Mouse (Mus musculus): ENCODE data around the gene Epn1. TPM values are rescaled to one million over a fixed set of nuclear protein-coding genes. Genes with fewer than 3 reads are reported as not detected.

The Epn1 gene
- polyA plus RNA-seq, 1 experiment from 2014 or later, result 38.0 TPM

DNA sequence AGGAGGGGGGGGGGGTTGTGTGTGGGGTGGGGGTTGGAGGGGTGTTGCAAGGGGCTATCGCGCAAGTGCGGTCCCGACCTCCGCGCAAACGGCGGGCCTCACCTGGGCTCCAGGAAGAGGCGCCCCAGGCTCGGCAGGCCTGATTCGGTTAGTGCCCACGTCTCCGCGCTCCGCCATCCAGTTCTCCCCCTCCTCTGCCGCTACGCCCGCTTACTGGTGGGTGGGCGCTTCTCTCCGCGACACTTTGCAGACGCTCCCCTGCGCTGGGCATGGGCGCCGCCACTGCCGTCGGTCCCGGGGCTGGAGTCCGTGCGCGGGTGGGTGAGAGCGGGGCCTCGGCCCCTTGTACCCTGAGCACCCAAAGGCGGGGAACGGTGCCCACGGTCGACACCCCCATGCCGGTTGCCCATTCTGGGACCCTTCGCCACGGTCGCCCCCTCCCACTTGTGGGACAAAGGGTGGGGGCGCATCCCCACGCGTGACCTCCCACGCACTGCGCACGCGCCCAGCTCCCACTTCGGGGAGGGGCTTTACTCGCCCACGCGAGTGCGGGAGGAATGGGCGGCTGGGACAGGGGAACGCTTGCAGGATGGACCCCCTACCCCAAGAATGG, 23.3 kb upstream of the Epn1 start:
- Histone ChIP-seq H3K4me1 (ENCODE audit: insufficient read depth) (peaks cover 25% of the 10 kb centered on the region), H3K27ac (ENCODE audit: low read depth) (no peak overlapping the region), H3K4me2 (ENCODE audit: low read depth, low read length) (peak overlapping the region; percentile 27; the same call in 1 of the 2 replicates), H3K4me3 (ENCODE audit: low read depth, low read length) (no peak overlapping the region; the same call in 1 of the 2 replicates), H3K36me3 (replicated peaks; ENCODE audit: insufficient read depth, low read length) (no peaks in the 10 kb centered on the region), H3K9me3 (ENCODE audit: low read length) (no peaks in the 10 kb centered on the region), H3K27me3 (ENCODE audit: insufficient read depth, low read length) (peaks cover 60% of the 10 kb centered on the region), H3K9ac (replicated peaks) (no peak overlapping the region)
- TF ChIP-seq EP300 (IDR thresholded peaks at IDR 0.05; ENCODE audit: low read depth) (no peak), CTCF (IDR thresholded peaks at IDR 0.05; ENCODE audit: low read depth) (no peak)
- no peak for DNase-seq
- no peak for ATAC-seq
- WGBS (ENCODE audit: insufficient replicate concordance), result 5% methylated on average over 48 of the region's 55 CpGs

DNA sequence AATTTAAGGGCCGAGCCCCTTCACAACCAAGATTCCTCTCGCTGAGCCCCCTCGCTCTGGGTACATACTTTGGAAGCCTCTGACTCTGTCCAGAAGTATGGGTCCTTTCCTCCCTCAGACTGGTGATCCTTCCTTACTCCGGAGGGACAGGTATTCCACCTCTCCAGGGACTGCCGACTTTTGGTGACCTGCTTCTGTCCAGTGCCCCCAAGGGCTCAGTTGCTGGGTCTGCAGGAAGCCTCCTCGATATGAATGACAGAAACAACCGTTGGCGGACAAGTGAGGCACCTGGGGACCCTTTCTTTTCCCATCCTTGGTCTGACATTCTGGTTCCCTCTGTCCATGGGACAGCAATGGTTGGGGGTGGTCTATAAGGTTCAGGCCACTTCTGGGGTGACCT, 22.7 kb upstream of the Epn1 start:
- 37% methylated on average over 8 of the region's 8 CpGs for WGBS (ENCODE audit: insufficient replicate concordance)
- Histone ChIP-seq H3K27me3 (ENCODE audit: insufficient read depth, low read length) (peaks cover 54% of the 10 kb centered on the region), H3K4me2 (ENCODE audit: low read depth, low read length) (no peak overlapping the region), H3K4me1 (ENCODE audit: insufficient read depth) (peaks cover 23% of the 10 kb centered on the region), H3K4me3 (ENCODE audit: low read depth, low read length) (no peak overlapping the region), H3K36me3 (replicated peaks; ENCODE audit: insufficient read depth, low read length) (no peaks in the 10 kb centered on the region), H3K27ac (ENCODE audit: low read depth) (no peak overlapping the region), H3K9me3 (ENCODE audit: low read length) (no peaks in the 10 kb centered on the region), H3K9ac (replicated peaks) (no peak overlapping the region)
- no peak for TF ChIP-seq EP300 (IDR thresholded peaks at IDR 0.05; ENCODE audit: low read depth)
- no peak for TF ChIP-seq CTCF (IDR thresholded peaks at IDR 0.05; ENCODE audit: low read depth)
- ATAC-seq, result no peak
- DNase-seq, result no peak

DNA sequence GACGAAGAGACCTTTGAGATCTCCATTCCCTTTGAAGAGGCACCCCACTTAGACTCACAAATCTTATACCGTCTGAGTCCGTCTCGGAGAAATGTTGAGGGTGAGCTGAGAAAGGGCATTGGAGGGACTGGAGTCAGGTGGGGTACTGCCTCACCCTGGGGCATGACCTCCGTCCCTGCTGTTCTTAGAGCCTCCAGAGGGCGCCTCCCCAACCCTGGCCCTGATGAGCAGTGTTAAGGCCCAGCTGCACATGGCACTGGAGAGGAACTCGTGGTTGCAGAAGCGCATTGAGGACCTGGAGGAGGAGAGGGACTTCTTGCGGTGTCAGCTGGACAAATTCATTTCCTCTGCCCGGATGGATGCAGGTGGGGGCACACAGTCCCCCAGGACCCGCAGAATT, 22.2 kb upstream of the Epn1 start:
- H3K36me3 ChIP-seq (replicated peaks; ENCODE audit: insufficient read depth, low read length), result no peaks in the 10 kb centered on the region
- H3K4me1 ChIP-seq (ENCODE audit: insufficient read depth), result peaks cover 20% of the 10 kb centered on the region
- peaks cover 50% of the 10 kb centered on the region for H3K27me3 ChIP-seq (ENCODE audit: insufficient read depth, low read length)
- ATAC-seq, result no peak
- TF ChIP-seq CTCF (IDR thresholded peaks at IDR 0.05; ENCODE audit: low read depth) (peak; percentile 55), EP300 (IDR thresholded peaks at IDR 0.05; ENCODE audit: low read depth) (no peak)
- no peaks in the 10 kb centered on the region for H3K9me3 ChIP-seq (ENCODE audit: low read length)
- no peak overlapping the region for H3K4me2 ChIP-seq (ENCODE audit: low read depth, low read length)
- WGBS (ENCODE audit: insufficient replicate concordance), result 29% methylated on average over 11 of the region's 11 CpGs
- peak; percentile 39 for DNase-seq
- no peak overlapping the region for H3K4me3 ChIP-seq (ENCODE audit: low read depth, low read length)
- H3K27ac ChIP-seq (ENCODE audit: low read depth), result no peak overlapping the region
- H3K9ac ChIP-seq (replicated peaks), result no peak overlapping the region

DNA sequence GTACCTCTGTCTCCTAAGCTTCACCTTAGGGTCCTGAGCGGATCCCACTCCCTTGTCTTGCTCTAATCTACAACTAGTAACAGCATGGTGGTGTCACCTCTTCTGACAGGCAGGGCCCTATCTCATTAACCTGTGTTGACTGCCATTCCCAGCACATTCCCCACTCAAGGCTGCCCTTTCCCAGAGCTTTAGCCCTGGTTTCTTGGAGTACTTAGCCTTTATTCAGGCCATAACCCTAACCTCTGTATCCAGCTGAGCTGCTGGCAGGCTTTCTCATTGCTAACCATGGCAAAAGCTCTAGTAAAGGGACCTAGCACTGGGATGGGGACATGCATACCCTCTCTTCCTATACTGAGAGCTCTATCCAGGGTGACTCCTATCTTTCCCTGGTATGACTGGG, 21.4 kb upstream of the Epn1 start:
- TF ChIP-seq CTCF (IDR thresholded peaks at IDR 0.05; ENCODE audit: low read depth), result no peak
- TF ChIP-seq EP300 (IDR thresholded peaks at IDR 0.05; ENCODE audit: low read depth), result no peak
- no peak for ATAC-seq
- DNase-seq, result no peak
- Histone ChIP-seq H3K9ac (replicated peaks) (no peak overlapping the region), H3K4me1 (ENCODE audit: insufficient read depth) (peaks cover 16% of the 10 kb centered on the region), H3K36me3 (replicated peaks; ENCODE audit: insufficient read depth, low read length) (no peaks in the 10 kb centered on the region), H3K9me3 (ENCODE audit: low read length) (no peaks in the 10 kb centered on the region), H3K27me3 (ENCODE audit: insufficient read depth, low read length) (peaks cover 42% of the 10 kb centered on the region), H3K4me2 (ENCODE audit: low read depth, low read length) (no peak overlapping the region), H3K27ac (ENCODE audit: low read depth) (no peak overlapping the region), H3K4me3 (ENCODE audit: low read depth, low read length) (no peak overlapping the region)
- 83% methylated on average over 1 of the region's 1 CpGs for WGBS (ENCODE audit: insufficient replicate concordance)

DNA sequence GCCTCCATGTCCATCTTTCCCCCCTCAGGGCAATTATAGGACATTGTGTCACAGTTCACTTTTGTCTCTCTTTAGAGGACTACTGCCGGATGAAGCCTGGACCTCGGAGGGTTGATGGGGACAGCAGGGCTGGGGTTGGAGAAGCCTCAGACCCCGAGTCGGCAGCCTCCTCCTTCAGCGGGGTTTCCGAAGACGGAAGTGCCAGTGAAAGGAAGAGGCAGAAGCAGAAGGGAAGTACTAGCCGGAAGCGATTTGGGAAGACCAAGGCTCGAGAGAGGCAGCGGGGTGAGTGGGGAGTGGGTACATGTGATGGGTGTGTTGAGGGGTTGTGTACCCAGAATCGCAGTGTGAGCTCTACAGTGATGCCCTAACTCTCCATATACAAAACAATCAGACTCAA, 20.6 kb upstream of the Epn1 start:
- TF ChIP-seq CTCF (IDR thresholded peaks at IDR 0.05; ENCODE audit: low read depth), result no peak
- H3K27me3 ChIP-seq (ENCODE audit: insufficient read depth, low read length), result peaks cover 34% of the 10 kb centered on the region
- no peak overlapping the region for H3K27ac ChIP-seq (ENCODE audit: low read depth)
- ATAC-seq (no peak), DNase-seq (no peak)
- no peaks in the 10 kb centered on the region for H3K9me3 ChIP-seq (ENCODE audit: low read length)
- 89% methylated on average over 12 of the region's 12 CpGs for WGBS (ENCODE audit: insufficient replicate concordance)
- H3K36me3 ChIP-seq (replicated peaks; ENCODE audit: insufficient read depth, low read length), result no peaks in the 10 kb centered on the region
- no peak overlapping the region for H3K9ac ChIP-seq (replicated peaks)
- H3K4me1 ChIP-seq (ENCODE audit: insufficient read depth), result peaks cover 23% of the 10 kb centered on the region
- H3K4me3 ChIP-seq (ENCODE audit: low read depth, low read length), result no peak overlapping the region
- peak overlapping the region; percentile 98; the same call in 1 of the 2 replicates for H3K4me2 ChIP-seq (ENCODE audit: low read depth, low read length)

DNA sequence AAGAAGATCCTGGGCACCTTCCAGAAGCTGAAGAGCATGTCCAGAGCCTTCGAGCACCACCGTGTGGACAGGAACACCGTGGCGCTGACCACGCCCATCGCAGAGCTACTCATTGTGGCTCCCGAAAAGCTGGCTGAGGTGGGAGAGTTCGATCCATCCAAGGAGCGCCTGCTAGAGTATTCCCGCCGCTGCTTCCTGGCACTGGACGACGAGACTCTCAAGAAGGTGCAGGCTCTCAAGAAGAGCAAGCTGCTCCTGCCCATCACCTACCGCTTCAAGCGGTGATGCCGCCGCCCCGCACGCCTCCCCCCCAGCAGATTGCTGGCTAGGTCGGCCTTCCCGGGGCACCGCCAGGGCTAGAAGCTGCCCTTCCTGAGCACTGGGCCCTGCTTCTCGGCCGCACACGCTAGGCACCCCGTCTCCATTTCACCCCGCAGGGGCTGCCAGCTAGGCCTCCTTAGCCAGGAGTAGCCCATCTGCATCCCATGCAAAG, 19.8 kb upstream of the Epn1 start:
- ATAC-seq (no peak), DNase-seq (peak; percentile 83)
- Histone ChIP-seq H3K27me3 (ENCODE audit: insufficient read depth, low read length) (peaks cover 25% of the 10 kb centered on the region), H3K36me3 (replicated peaks; ENCODE audit: insufficient read depth, low read length) (no peaks in the 10 kb centered on the region), H3K4me1 (ENCODE audit: insufficient read depth) (peaks cover 27% of the 10 kb centered on the region), H3K27ac (ENCODE audit: low read depth) (peak overlapping the region; percentile 100), H3K4me2 (ENCODE audit: low read depth, low read length) (peak overlapping the region; percentile 98), H3K9ac (replicated peaks) (peak overlapping the region; percentile 99), H3K4me3 (ENCODE audit: low read depth, low read length) (peak overlapping the region; percentile 85), H3K9me3 (ENCODE audit: low read length) (no peaks in the 10 kb centered on the region)
- no peak for TF ChIP-seq EP300 (IDR thresholded peaks at IDR 0.05; ENCODE audit: low read depth)
- TF ChIP-seq CTCF (IDR thresholded peaks at IDR 0.05; ENCODE audit: low read depth), result peak; percentile 82
- 4% methylated on average over 27 of the region's 27 CpGs for WGBS (ENCODE audit: insufficient replicate concordance)
